Mouse (Mus musculus): ENCODE measurements around the gene Dock4. TPM values are rescaled to one million over a fixed set of nuclear protein-coding genes. Genes with fewer than 3 reads are reported as not detected.

Gene Dock4
- total RNA-seq, 2 experiments from 2014 or later = 97.3 to 104 TPM

DNA sequence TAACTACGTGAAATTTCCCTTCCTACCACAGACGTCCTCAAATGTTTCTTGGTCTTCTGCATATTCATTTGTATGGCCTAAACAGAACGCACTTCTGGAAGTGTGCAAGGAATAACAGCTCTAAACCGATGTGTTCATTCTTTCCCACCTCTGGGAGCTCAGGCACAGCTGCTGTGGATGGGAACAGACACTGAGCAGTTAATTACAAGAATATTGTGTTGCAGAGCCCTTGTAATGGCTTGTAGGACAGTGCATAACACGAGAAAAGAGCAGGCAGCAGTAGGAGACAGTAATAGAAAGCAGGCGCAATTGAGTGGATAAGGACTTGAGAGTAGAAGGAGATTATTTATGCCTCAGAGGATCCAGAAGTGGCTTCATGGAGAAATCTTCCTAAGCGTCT, 188.4 kb downstream of the Dock4 start:
- TF ChIP-seq CTCF (IDR thresholded peaks at IDR 0.05) = no peak
- no peak overlapping the region for H3K27ac ChIP-seq
- H3K4me3 ChIP-seq = no peak overlapping the region
- DNase-seq (ENCODE audit: extremely low spot score in 1 of 2, low spot score in 2 of 2) = no peak
- intact Hi-C loops (cut with DNase I) = no loop called here

DNA sequence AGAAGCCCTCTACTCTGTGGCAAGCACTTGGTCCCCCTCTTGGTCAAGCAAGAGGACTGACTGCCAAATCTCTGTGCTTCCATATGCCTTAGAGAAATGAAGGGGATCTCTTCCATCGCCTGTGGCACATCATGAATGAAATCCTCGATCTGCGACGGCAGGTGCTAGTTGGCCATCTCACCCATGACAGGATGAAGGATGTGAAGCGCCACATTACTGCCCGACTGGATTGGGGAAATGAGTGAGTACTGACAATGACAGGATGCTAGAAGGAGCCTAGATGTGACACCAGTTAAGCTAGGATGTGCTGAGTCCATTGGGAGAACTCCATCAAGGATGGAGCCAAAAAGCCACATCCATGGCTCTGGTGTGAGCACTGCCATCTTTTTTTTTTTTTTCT, 190.2 kb downstream of the Dock4 start:
- H3K27ac ChIP-seq = no peak overlapping the region
- H3K4me3 ChIP-seq = no peak overlapping the region
- DNase-seq (ENCODE audit: extremely low spot score in 1 of 2, low spot score in 2 of 2) = no peak
- intact Hi-C loops (cut with DNase I) = no loop called here
- no peak for TF ChIP-seq CTCF (IDR thresholded peaks at IDR 0.05)

DNA sequence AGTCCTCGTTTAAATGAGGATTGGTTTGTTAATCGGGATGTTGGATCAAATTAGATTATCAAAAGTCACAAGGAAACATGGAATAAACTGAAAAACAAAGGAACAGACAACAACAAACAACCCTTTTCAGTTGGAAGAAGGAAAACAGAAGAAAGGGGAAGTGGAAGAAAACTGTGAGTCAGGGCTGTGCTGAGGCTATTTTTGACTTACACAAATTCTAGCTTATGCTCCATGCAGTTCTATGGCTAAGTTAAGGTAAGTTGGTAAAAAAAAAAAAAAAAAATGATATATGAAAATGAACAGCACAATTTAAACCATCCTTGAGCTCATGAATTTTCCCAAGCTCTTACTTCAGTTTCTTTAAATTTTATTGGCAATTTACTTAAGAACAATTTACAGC, 191.7 kb downstream of the Dock4 start:
- intact Hi-C loops (cut with DNase I) = no loop called here
- no peak for TF ChIP-seq CTCF (IDR thresholded peaks at IDR 0.05)
- H3K4me3 ChIP-seq = no peak overlapping the region
- DNase-seq (ENCODE audit: extremely low spot score in 1 of 2, low spot score in 2 of 2) = no peak
- peak overlapping the region; percentile 16; the same call in 1 of the 2 replicates for H3K27ac ChIP-seq

DNA sequence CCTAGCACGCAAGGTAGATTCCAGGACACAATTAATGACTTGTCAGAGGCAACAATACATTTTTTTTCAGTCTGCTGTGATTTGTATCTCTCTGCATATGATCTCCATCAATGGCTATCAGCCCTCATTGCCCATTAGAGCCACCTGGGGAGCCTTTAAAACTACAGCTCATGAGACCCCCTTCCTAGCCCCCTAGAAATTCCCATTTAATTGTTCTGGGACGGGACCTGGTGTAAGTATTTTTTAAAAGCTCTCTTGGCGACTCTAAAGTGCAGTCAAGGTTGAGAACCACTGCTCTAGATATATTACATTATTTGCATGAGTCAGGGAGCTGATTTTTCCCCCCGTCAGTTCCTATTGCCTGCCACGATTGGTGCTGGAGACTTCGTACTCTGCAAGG, 200.1 kb downstream of the Dock4 start:
- no peak for DNase-seq (ENCODE audit: extremely low spot score in 1 of 2, low spot score in 2 of 2)
- intact Hi-C loops (cut with DNase I) = no loop called here
- no peak overlapping the region for H3K27ac ChIP-seq
- no peak overlapping the region for H3K4me3 ChIP-seq
- no peak for TF ChIP-seq CTCF (IDR thresholded peaks at IDR 0.05)

DNA sequence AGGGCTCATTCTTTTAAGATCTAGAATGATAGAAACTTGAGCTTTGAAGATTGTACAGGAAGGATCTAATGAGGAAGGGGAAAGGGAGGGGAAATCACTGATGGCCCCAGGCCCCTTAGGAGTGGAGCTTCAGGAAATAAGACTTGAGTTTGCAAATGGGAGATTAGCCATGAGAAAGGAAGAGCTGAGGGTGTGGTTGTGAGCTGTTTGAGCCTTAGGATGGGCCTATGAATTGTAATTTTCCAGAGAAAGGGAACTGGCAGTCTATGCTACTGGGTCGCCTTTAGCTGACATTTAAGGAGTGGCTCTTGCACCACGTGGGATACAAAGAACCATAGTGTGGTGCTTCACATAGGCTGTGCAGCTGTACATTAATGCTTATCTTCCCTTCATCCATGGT, 208.6 kb downstream of the Dock4 start:
- intact Hi-C loops (cut with DNase I) = no loop called here
- Histone ChIP-seq H3K27ac (no peak overlapping the region), H3K4me3 (no peak overlapping the region)
- no peak for TF ChIP-seq CTCF (IDR thresholded peaks at IDR 0.05)
- DNase-seq (ENCODE audit: extremely low spot score in 1 of 2, low spot score in 2 of 2) = no peak

- intact Hi-C loops (cut with DNase I) = no loop called here
Observed at GRCm38 (mm10) chr12:40655861-40656260, 210.1 kb downstream of the Dock4 start.

GRCm38 (mm10) chr12:40656438-40656837, 210.7 kb downstream of the Dock4 start:
- intact Hi-C loops (cut with DNase I) = no loop called here
- peak in 1 of 2 experiments; percentile 18 for DNase-seq (ENCODE audit: extremely low spot score in 1 of 2, low spot score in 2 of 2)
- Histone ChIP-seq H3K27ac (no peak overlapping the region; the same call in 1 of the 2 replicates), H3K4me3 (no peak overlapping the region)
- TF ChIP-seq CTCF (IDR thresholded peaks at IDR 0.05) = no peak

More at GRCm38 (mm10) chr12:40655861-40656260, 210.1 kb downstream of the Dock4 start:
- no peak overlapping the region for H3K4me3 ChIP-seq
- DNase-seq (ENCODE audit: extremely low spot score in 1 of 2, low spot score in 2 of 2) = no peak
- no peak for TF ChIP-seq CTCF (IDR thresholded peaks at IDR 0.05)
- H3K27ac ChIP-seq = no peak overlapping the region; the same call in 1 of the 2 replicates

- no peak for DNase-seq (ENCODE audit: extremely low spot score in 1 of 2, low spot score in 2 of 2)
- TF ChIP-seq CTCF (IDR thresholded peaks at IDR 0.05) = no peak
- Histone ChIP-seq H3K4me3 (no peak overlapping the region), H3K27ac (no peak overlapping the region)
- intact Hi-C loops (cut with DNase I) = no loop called here
Observed at GRCm38 (mm10) chr12:40657229-40657885, 211.6 kb downstream of the Dock4 start.

DNA sequence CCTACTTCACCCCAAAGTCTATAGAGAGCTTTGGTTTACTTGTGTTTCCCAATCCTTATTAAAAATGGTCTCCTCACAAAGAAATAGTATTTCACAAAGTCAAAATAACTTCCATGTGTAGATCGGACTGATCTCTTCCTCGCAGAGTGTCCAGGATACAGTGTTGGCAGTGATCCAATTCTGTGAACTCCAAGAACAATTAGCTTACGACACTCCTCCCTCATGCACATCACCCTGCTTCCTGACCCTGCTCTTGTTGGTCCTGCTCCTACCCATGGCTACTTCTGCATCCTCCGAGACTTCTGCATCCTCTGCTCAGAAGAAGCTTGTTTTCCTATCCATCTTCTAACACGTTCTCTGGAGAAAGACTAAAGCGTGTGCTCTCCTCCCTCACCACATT, 213.9 kb downstream of the Dock4 start:
- no peak for TF ChIP-seq CTCF (IDR thresholded peaks at IDR 0.05)
- DNase-seq (ENCODE audit: extremely low spot score in 1 of 2, low spot score in 2 of 2) = no peak
- Histone ChIP-seq H3K27ac (no peak overlapping the region), H3K4me3 (no peak overlapping the region)
- intact Hi-C loops (cut with DNase I) = no loop called here

DNA sequence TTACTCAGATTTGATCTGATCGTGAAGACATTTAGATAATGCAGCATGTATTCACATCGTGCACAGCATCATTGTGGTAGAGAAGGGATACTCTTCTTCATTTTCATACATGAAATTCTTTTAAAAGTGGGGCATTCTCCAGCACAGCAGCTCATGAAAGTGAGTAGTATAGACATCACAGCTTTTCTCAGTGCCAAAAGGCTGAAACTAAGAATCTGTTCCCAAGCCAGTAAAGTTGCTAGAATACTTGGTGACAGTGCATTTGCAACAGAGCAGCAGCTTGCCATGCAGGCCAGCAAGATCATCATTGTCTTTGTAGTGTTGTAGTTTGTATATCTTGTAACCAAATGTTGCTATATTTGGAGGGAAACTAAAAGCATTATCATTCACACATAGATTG, 223.7 kb downstream of the Dock4 start:
- DNase-seq (ENCODE audit: extremely low spot score in 1 of 2, low spot score in 2 of 2) = no peak
- Histone ChIP-seq H3K4me3 (no peak overlapping the region), H3K27ac (no peak overlapping the region)
- intact Hi-C loops (cut with DNase I) = loop anchor here (5.0 kb wide), 1 partner anchor 222 kb away; the partner anchor contains the start of genes Dock4 and Zfp277
- no peak for TF ChIP-seq CTCF (IDR thresholded peaks at IDR 0.05)

DNA sequence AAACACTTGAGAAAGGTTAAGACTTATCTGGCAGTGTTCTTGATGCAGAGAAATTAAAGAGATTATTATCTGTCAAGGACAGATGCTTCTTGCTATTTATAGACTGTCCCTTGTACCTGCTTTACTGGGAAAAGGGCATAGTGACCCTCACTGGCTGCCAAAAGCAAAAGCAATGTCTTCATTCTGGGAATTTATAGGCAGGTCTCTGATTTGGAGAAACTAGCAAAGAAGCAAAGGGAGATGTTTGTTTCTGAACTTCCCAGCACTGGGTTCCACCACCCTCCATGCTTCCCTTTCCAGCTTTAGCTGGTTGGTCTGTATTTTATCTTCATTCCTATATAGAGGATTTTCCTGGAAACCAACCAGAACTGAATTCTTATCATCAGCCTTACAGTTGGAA, 225.0 kb downstream of the Dock4 start:
- intact Hi-C loops (cut with DNase I) = no loop called here
- DNase-seq (ENCODE audit: extremely low spot score in 1 of 2, low spot score in 2 of 2) = no peak
- no peak for TF ChIP-seq CTCF (IDR thresholded peaks at IDR 0.05)
- H3K4me3 ChIP-seq = no peak overlapping the region
- no peak overlapping the region for H3K27ac ChIP-seq

- intact Hi-C loops (cut with DNase I) = loop anchor here (1.0 kb wide), 1 partner anchor 422 kb away; no protein-coding TSS in a partner anchor
- H3K4me3 ChIP-seq = no peak overlapping the region
- no peak overlapping the region for H3K27ac ChIP-seq
- no peak for DNase-seq (ENCODE audit: extremely low spot score in 1 of 2, low spot score in 2 of 2)
- TF ChIP-seq CTCF (IDR thresholded peaks at IDR 0.05) = peak; percentile 39
Observed at GRCm38 (mm10) chr12:40679713-40680112, 234.0 kb downstream of the Dock4 start.

- intact Hi-C loops (cut with DNase I) = loop anchor here (1.0 kb wide), 1 partner anchor 423 kb away; no protein-coding TSS in a partner anchor
- Histone ChIP-seq H3K27ac (no peak overlapping the region), H3K4me3 (no peak overlapping the region)
- DNase-seq (ENCODE audit: extremely low spot score in 1 of 2, low spot score in 2 of 2) = peak in 1 of 2 experiments; percentile 17
- peak; percentile 58 for TF ChIP-seq CTCF (IDR thresholded peaks at IDR 0.05)
Observed at GRCm38 (mm10) chr12:40680551-40680950, 234.8 kb downstream of the Dock4 start.

All from left cerebral cortex, adult 2 months (tissue).